Mouse (Mus musculus): ENCODE data around the gene Mnd1. TPM values are rescaled to one million over a fixed set of nuclear protein-coding genes. Genes with fewer than 3 reads are reported as not detected.
A peak's percentile ranks its signal among the peaks of the same experiment; 100 is the strongest.

The Mnd1 gene
- total RNA-seq, 2 experiments from 2014 or later, result 2.9 to 3.1 TPM

DNA sequence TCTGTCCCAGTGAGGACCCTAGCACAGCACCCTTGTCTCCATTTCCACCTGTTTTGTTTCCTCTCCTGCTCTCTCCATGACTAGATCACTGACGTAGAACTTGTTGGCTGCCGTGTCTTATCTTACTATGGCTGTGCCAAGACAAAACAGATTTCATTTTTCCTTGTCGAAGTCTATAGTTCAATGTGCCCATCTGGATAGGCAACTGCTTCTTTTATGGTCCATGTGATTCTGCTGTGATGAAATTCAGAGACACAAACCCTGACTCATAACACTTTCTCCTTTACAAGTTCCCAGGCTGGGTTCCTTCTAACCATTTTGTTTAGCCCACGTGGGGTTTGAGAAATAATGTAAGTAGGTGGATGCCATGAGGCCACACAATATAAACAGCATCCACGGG is 10.5 kb upstream of the Mnd1 start:
- DNase-seq, result no peak
- intact Hi-C loops (cut with DNase I), result no loop called here

GRCm38 (mm10) chr3:84165391-84165790 is 9.8 kb upstream of the Mnd1 start:
- intact Hi-C loops (cut with DNase I), result no loop called here
- DNase-seq, result no peak

DNA sequence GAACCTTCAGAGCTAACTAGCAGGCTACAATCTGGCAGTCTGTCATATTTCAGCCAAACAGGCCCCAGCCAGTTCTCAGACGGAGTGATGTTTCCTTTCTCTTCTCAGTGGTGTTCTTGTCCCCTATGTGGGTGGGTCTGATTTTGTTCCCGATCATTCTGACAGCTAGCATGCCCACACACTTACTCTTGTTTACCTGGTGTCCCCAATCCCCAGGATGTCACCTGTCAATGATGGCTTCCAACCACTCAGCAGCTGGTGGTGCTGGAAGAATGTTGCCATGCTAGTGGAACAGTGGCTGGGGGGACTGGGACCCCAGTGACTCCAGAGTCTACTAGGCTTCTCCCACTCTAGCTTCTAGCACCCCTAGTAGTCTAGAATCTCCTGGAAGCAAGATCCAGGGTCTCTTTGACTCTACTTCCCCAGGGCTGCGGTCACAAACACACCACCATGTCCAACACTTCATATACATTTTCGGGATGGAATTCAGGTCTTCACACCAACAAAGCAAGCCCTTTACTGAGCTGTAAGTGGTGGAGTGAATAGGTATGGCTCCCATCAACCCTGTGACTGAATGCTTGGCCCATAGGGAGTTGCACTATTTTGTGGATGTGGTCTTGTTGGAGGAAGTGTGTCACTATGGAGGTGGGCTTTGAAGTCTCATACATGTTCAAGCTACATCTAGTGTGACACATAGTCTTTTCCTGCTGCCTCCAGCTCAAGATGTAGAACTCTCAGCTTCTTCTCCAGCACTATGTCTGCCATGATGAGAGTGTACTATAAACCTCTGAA is 2.2 kb upstream of the Mnd1 start:
- intact Hi-C loops (cut with DNase I), result loop anchor here (5.0 to 10.0 kb wide), 3 partner anchors 65 to 213 kb away; no protein-coding TSS in a partner anchor
- DNase-seq, result no peak

- intact Hi-C loops (cut with DNase I), result loop anchor here (5.0 to 10.0 kb wide), 3 partner anchors 65 to 212 kb away; no protein-coding TSS in a partner anchor
- no peak for DNase-seq
These were observed 1.4 kb upstream of the Mnd1 start for GRCm38 (mm10) chr3:84157011-84157410.

- no peak for DNase-seq
- intact Hi-C loops (cut with DNase I), result loop anchor here (5.0 to 10.0 kb wide), 3 partner anchors 64 to 211 kb away; no protein-coding TSS in a partner anchor
These were observed 519 bp upstream of the Mnd1 start for GRCm38 (mm10) chr3:84156105-84156504.

GRCm38 (mm10) chr3:84155146-84155545 is 440 bp downstream of the Mnd1 start:
- no peak for DNase-seq
- intact Hi-C loops (cut with DNase I), result loop anchor here (5.0 to 10.0 kb wide), 3 partner anchors 63 to 210 kb away; no protein-coding TSS in a partner anchor

- DNase-seq, result no peak
- intact Hi-C loops (cut with DNase I), result loop anchor here (5.0 to 10.0 kb wide), 3 partner anchors 62 to 210 kb away; no protein-coding TSS in a partner anchor
These were observed 855 bp downstream of the Mnd1 start for GRCm38 (mm10) chr3:84154721-84155141.

DNA sequence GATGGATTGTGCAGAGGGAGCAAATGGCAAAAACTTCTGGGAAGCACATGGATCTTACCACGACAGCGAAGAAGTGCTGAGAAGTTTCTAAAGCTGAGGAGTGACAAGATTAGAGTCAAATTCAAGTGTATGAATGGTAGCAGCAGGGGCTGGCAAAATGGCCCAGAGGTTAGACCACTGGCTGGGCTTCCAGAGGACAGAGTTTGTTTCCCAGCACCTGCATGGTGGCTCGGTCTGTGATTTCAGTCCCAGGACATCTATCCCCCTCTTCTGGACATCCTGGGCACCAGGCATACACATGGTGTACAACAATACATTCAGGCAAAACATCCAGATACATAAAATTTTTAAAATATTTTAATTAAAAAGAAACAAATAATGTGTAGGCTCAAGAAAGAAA is 5.8 kb downstream of the Mnd1 start:
- no peak for DNase-seq
- intact Hi-C loops (cut with DNase I), result loop anchor here (10.0 kb wide), 1 partner anchor 205 kb away; no protein-coding TSS in a partner anchor

- intact Hi-C loops (cut with DNase I), result no loop called here
- DNase-seq, result no peak
These were observed 14.6 kb downstream of the Mnd1 start for GRCm38 (mm10) chr3:84140947-84141346.

DNA sequence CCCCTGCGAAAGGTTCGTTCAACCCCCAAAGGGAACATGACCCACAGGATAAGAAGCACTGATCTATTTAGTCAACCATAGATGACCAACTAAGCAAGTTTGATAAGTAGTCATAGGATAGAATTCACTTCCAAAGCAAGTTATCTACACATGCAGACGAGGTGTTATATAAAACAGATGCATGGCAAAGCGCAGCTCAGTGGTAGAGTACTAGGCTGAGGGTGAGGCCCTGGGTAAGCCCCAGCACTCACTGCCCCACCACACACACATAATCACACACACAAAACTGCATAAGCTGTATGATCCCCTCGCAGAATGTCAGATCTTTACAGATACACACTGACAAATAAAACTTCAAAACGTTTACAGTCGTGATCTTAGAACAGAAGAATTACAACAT is 19.1 kb downstream of the Mnd1 start:
- intact Hi-C loops (cut with DNase I), result no loop called here
- no peak for DNase-seq

GRCm38 (mm10) chr3:84135933-84136332 is 19.7 kb downstream of the Mnd1 start:
- no peak for DNase-seq
- intact Hi-C loops (cut with DNase I), result no loop called here

DNA sequence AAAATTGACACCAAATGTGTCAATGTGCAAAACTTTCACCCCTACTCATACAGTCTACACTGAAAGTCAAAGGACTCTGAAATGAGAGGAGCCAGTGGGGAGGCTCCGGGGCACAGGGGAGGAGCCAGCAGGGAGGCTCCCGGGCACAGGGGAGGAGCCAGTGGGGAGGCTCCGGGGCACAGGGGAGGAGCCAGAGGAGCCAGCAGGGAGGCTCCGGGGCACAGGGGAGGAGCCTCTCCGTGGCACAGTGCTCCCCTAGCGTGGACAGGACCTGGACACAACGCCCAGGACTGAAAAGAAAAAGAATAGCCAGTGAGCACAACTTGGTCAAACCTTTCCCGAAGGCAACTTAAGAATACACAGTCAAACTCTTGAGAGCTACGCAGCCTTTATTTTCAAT is 20.2 kb downstream of the Mnd1 start:
- no peak for DNase-seq
- intact Hi-C loops (cut with DNase I), result no loop called here

DNA sequence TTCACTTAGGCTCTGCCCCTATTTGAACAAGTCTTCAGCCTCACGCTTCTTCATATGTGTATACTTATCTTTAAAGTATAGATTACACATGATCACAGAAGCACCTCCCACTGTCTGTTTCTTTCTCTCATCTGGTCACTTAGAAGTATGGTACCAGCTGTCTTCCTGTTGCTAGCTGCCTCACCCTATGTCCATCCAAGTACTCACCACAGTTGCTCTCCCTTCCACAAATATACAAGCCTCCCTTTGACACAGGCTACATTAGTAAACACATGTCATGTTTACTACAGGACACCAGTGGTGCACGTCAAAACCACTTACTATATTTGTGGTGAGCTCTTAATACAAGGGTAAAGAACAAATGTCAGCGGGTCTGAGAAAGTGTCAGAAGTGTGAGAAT is 24.2 kb downstream of the Mnd1 start:
- intact Hi-C loops (cut with DNase I), result no loop called here
- DNase-seq, result no peak

- intact Hi-C loops (cut with DNase I), result no loop called here
- DNase-seq, result no peak
These were observed 24.8 kb downstream of the Mnd1 start for GRCm38 (mm10) chr3:84130776-84131175.

GRCm38 (mm10) chr3:84128871-84129870 is 26.4 kb downstream of the Mnd1 start:
- DNase-seq, result no peak
- intact Hi-C loops (cut with DNase I), result loop anchor here (10.0 kb wide), 2 partner anchors 214 to 284 kb away; partner anchors contain the start of gene Tlr2

GRCm38 (mm10) chr3:84127431-84127830 is 28.2 kb downstream of the Mnd1 start:
- DNase-seq, result no peak
- intact Hi-C loops (cut with DNase I), result loop anchor here (10.0 kb wide), 2 partner anchors 213 to 283 kb away; partner anchors contain the start of gene Tlr2

GRCm38 (mm10) chr3:84126721-84127120 is 28.9 kb downstream of the Mnd1 start:
- intact Hi-C loops (cut with DNase I), result loop anchor here (10.0 kb wide), 2 partner anchors 212 to 282 kb away; partner anchors contain the start of gene Tlr2
- no peak for DNase-seq

DNA sequence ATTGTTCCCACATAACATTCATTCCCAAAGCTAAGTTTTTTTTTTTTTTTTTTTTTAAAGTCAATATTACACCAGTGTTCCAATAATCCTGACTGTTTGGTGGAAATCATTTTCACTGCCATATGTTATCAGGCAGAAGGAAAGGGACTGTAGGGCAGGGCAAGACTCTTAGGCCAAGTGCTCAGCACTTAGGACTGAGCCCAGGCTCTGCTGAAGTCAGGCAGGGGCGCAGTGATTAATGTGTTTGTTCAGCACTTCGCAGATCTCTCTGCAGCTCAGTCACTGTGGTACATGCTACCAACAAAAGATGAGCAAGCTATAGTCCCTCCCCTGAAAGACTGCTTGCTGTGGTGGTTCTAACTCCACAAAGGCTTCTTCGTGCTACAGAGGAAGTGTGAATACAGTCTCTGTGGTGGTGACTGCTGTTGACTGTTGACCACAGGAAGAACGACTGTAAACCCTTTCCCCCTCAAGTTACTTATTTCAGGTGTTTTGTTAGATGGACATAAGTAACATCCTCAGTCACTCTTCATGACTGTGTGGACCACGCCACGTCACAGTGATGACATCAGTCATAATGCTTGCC is 29.8 kb downstream of the Mnd1 start:
- DNase-seq, result no peak
- intact Hi-C loops (cut with DNase I), result loop anchor here (10.0 kb wide), 2 partner anchors 211 to 281 kb away; partner anchors contain the start of gene Tlr2

- DNase-seq, result peak; percentile 25 to 40
- intact Hi-C loops (cut with DNase I), result loop anchor here (1.0 to 10.0 kb wide), 4 partner anchors 83 to 279 kb away; partner anchors contain the start of genes Tlr2 and Tmem131l
These were observed 32.1 kb downstream of the Mnd1 start for GRCm38 (mm10) chr3:84123461-84123860.

GRCm38 (mm10) chr3:84118718-84119117 is 36.9 kb downstream of the Mnd1 start:
- DNase-seq, result no peak
- intact Hi-C loops (cut with DNase I), result no loop called here
